Mouse (Mus musculus) myocyte (in vitro differentiated cells): Measurements from ENCODE around the gene Tenm4.

Source experiments
- POLR2A ChIP-seq: IDR thresholded peaks from one replicate; pipeline ENCODE4 v1.6.1; 2011; ENCODE audit warnings: low read depth, mild to moderate bottlenecking, control low read depth, moderate library complexity; ENCODE audit not compliant: insufficient read length
- TCF12 ChIP-seq: IDR thresholded peaks from one replicate; pipeline ENCODE4 v1.6.1; 2011; ENCODE audit warnings: mild to moderate bottlenecking, control low read depth; ENCODE audit not compliant: poor library complexity, insufficient read depth, severe bottlenecking
- USF1 ChIP-seq: IDR thresholded peaks from one replicate; pipeline ENCODE4 v1.6.1; 2011; ENCODE audit warnings: low read depth, mild to moderate bottlenecking, control low read depth, moderate library complexity

GRCm38 (mm10) chr7:96595535-96596295, 424.7 kb downstream of the Tenm4 start:
- TF ChIP-seq POLR2A (no peak), USF1 (no peak), TCF12 (no peak)
